Mouse (Mus musculus) embryo, embryonic 11.5 days (tissue): ENCODE measurements around the gene Itm2c.

Experiments used
- DNase-seq: peaks from one replicate; pipeline ENCODE4 v3.0.0-alpha.2; 2012; ENCODE audit warnings: low read depth, low spot score

The Itm2c gene

DNA sequence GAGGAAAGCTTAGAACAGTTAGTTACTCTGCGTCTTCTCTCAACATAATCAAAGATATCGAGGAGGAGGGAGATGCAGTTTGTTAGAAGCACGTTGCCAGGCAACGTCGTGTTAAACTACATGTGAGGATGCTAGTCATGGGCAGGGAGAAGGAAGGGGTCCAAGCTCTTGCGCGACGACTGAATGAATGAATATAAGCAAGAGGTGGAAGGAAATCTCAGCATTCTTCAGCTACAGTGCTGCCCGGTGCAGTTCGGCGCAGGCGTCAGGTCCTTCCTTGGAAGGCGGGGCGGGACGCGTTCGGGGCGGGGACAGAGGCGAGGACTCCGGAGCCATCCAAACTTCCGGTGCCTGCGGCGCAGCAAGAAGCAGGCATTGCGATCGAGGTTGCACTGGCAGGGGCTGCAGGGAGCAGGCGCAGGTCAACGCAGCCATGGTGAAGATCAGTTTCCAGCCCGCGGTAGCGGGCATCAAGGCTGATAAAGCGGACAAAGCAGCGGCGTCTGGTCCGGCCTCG lies at the start of gene Itm2c:
TSS of gene Itm2c (plus strand) at position 51 of the 517 bp plus-strand sequence.
- peak; percentile 79 for DNase-seq

DNA sequence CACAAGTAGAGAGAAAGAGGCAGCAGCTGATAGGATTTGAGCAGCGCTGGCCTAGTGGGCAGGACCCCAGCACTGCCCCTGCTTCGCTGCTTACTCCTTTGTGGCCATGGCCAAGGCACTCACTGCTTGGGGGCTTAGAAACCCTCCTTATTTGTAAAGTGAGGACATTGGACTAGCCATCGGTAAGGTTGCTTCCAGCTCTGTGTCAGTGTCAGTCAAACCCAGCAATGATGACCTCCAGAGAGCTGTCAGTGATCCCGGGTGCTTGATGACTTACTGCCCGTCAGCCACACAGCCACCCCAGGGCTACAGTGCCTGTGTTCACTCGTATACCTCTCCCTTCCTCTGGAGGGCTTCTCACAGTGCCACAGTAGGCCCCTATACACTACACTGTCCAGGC lies 49.1 kb upstream of the Itm2c start:
- DNase-seq, result no peak

DNA sequence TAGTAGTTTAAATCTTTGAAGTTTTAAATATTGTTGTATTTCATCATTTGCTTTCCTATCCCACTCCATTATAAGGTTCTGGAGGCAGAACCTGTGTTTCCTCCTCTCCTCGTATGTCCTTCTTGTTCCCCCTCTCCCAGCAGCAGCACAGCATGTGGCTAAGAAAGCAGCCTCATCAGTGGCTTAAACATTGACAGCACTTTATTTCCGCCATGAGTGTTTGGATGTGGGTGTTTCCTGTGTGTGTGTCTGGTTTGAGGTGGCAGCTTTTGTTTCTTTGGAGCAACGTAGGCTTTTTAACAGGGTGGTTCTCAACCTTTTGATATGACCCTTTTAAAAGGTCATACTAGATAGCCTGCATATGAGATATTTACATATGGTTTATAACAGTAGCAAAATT lies 48.6 kb upstream of the Itm2c start:
- no peak for DNase-seq

DNA sequence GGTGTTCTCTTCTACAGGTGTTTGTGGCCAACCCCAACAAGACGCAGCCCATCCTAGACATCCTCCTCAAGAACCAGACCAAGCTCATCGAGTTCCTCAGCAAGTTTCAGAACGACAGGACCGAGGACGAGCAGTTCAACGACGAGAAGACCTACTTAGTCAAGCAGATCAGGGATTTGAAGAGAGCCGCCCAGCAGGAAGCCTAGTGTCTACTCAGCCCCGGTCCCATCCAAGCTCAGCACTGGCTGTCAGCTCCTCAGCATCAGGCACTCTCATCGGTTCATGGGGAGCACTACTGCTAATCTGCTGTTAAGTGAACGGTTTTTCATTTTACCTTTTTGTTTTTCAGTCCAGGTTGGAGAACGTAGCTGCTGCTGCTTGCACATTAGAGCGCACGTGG lies 45.1 kb upstream of the Itm2c start:
- no peak for DNase-seq

DNA sequence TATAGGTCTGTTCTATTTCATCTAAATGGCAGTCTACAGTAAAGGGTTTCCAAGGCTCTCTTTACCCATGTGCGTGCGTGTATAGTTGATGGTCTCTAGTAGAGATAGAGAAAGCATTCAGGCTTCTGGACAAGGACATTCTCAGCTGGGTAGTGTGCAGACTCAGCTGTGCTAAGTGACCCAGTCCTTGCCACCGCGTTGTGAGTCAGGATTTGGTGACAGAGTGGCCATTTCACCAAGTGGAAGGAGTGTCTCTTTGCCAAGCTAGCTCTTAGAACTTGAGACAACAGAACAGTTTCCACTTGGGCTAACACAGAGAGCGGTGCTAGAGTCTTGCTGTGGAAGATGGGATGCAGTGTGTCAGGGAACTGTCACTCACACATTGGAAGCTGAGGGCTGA lies 43.2 kb upstream of the Itm2c start:
- no peak for DNase-seq

DNA sequence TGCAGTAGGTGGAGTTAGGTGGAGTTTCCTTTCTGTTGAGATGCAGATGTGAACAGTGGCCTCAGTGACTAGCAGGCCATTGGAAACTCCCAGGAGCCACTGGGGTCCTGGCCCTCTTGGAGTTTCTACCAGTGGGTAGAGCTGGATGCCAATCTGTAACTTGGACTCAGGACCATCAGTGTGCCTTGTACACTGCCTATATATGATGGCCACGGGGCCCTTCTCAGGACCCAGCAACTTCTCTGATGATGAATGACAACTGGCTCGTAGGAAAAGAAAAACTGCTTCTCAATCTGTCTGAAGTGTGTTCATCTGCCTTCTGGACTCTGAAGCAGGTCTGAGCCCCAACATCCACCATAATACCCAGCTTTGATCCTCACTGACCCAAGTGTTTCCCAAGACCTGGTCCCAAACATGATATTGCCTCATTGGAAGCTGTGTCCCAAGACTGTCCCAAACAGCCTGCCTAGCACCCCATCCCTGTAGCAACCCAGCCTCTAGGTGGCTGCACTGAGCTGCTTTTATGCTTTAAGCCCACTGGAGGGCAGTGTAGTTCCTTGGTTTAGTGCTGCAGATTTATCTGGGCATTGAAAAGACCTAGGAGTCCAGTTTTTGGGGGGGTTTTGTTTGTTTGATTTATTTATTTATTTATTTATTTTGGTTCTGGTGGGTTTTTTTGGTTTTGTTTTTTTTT lies 40.9 kb upstream of the Itm2c start:
- DNase-seq, result peak; percentile 62

DNA sequence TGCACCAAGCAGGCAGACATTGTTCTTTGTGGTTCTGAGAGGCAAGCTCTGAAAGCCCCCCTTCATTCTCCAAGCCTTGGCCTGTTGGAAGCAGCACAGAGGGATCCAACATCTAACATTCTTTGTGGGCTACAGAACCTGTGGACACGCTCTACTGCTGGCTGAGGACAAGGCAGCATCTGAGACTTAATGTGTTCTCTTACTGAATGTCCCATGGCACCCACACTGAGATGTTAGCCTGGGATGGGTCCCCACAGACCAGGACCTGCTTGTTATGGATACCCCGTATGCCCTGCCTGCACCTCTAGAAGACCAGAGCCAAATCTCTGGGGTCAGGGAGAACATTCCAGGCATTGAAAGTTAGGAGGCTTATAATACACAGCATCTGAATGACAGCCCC lies 40.2 kb upstream of the Itm2c start:
- DNase-seq, result no peak

DNA sequence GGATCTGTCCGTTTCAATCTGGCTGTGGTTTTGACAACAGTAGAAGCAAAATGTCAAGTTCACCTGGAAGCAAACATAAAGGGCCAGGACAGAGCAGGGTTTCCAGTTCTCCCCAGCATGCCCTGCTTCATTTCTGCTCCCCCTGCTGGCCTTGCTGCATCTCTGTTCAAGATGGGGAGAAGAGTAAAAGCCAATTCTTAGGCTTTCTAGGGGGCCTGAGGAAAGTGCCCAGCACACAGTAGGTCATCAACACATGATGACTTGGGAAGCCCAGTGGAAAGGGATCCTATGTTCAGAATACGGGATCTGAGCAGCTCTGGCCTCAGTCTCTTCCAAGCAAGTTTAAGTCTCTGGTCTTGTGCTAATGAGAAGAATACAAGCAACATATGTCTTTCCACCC lies 39.6 kb upstream of the Itm2c start:
- no peak for DNase-seq

DNA sequence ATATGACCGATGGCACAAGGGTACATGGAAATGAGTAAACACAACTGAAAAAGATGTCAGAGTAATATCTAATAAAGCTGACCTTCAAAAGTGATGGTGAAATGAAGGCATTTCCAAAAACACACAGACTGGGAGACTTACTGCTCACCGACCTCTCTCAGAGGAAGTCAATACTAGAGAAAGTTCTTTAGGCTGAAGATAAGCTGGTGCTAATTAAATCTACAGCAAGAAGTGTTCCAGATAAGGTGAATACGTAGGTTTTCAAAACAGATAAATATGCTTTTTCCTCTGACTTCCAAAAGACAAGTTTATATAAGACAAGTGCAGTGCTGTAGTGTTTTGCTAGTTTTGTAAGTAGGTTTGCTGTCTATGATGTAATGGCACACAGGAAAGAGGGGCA lies 37.8 kb upstream of the Itm2c start:
- no peak for DNase-seq

DNA sequence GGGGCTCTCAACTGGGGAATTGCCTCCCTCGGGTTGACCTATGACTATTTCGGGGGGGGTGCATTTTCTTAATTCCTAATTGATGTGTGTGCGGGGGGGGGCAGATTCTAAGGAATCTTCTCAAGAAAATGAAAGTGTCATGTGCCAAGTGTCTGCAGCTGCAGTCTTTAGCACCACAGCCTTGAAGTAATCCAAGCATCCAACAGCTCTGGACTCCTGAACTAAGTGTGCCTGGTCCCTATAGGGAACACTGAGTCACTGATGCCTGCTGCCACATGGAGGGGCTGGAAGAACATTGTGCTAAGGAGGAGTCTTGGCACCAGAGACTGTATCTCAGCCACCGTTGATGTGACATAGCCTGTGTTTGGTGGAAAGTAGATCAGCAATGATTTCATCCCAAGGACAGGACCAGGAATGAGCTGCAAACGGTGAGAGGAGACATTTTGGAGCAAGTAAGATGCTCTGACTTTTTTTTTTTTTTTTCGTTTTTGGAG lies 36.8 kb upstream of the Itm2c start:
- no peak for DNase-seq

DNA sequence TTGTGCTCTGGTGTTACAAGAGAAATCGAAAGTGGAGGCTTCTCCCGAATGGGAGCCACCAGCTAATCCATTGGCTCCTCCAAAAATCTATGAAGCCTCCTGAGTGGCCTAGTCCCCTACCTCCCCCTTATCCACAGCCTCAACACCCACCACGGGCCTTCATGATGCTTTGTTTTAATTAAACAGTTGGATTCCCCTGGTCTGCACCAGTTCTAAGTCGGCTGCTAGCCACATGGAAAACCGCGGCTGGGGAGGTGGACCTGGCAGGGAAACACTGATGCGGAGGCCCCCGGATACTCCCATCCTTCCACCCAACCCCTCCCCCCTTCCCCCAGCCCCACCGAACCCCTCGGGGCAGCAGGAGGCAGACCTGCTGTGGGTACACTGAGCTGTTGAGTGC lies 29.7 kb upstream of the Itm2c start:
- DNase-seq, result no peak

DNA sequence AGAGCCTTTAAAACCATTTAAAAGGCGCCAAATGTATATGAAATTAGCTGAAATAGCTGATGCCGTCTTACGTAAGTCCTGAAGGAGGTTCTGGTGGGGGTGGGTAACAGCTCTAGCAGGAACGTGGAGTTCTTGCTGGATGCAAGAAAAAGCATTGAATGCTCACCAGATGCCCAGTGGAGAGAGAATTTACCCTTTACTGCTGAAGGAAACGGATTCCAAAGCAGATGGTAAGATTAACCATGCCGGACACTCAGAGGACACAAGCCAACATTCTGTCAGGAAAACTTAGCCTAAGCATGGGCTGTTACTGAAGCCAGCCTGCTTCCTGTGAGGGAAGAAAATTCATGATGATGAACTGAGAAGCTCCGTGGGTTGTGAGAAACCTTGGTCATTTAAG lies 24.1 kb upstream of the Itm2c start:
- no peak for DNase-seq

DNA sequence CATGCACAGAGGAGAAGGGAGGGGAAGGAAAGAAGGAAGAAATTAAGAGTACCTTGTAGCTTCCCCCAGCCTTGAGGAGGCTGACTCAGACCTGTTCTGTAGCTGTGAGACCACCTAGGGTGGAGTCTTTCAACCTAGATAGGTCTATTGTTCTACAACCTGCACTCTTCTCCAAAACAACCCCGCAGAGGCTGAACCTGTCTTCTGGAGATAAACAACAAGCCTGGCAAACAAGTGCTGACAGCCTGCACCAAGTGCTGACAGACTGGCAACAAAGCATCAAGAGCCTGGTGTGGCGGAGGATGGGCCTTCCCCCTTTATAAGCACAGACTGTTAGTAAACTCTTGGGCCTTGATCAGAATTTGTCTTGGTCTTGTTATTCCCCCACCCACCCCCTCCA lies 23.5 kb upstream of the Itm2c start:
- no peak for DNase-seq

DNA sequence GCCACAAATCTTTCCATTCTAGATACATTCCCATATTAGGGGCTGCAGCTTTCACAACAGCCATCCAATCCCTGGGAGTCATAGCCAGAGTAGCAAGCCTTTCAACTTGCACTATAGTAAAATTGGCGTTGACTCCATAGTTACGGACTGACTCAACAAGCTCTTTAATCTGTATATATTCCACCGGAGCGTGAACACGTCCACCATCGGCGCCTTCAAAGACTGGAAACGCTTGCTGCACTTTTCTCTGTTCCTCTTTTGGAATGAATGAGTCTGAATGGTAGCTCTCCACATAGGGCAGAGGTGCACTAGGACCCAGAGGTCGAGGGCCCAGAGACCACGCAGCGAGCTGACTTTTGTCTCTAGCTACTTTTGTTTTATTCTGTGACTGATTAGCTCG lies 12.1 kb upstream of the Itm2c start:
- DNase-seq, result no peak

DNA sequence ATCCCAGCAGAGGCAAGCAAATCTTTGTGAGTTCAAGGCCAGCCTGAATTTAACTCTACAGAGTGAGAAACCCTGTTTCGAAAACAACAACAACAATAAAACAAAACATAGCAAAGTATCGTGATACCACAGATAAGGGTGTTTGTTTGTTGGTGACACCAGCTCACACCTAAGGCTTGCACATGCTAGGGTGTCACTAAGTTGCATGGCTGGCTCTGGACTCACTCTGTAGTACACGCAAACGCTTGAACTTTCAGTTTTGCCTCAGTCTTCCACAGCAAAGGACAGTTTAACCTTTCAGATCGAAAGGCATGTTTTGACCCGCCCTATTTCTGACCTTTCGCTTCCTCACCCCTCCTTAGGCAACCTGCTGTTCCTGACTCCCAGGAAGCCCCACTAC lies 6.9 kb upstream of the Itm2c start:
- no peak for DNase-seq

DNA sequence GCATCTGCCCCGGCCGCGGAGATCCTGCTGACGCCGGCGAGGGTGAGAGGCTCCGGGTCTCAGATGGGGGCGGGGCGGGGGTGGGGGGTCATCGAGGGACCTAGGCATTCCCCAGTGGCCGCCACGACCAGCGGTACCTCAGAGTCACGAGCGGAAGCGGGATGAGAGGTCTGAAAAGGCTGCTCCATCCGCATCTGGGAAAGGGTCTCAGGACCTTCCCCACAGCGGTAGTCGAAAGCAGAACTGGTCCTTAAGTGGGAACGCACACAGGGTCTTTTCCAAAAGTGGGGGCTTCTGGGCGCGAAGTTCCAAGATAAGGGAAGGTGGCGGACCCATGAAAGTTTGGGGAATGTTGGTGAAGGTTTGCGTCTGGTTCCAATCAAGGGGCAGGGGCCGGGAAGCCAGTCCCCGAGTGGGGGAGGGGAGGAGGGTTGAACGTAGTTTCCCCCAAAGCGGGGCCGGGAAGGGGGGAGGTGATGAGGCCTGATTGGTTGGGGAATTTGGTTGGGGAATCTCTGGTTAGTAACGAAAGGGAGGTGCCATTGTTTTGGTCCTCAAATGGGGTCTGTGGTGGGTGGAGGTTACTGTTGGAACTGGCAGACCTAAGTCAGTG lies 773 bp downstream of the Itm2c start:
- peak; percentile 69 for DNase-seq

DNA sequence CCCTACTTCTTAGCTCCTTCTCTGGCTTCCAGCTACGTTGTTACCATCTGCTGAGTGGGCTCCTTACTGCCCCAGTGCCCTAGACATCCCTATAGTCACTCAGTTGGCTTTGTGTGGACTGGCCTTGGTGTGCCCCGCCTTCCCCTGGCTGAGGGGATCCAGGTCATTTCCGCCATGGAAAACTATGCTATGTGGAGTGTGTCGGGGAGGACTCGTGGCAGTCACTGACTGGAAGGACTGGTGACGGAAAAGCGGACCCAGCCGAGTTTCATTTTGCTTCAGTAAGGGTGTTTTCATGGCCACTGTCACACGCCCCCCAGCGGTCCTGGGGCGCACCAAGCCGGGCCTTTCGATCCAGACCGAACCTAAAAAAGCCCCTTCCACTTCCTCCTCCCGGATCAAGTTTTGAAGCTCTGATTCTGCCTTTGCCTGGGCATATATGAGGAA lies 1.3 kb downstream of the Itm2c start:
- no peak for DNase-seq

DNA sequence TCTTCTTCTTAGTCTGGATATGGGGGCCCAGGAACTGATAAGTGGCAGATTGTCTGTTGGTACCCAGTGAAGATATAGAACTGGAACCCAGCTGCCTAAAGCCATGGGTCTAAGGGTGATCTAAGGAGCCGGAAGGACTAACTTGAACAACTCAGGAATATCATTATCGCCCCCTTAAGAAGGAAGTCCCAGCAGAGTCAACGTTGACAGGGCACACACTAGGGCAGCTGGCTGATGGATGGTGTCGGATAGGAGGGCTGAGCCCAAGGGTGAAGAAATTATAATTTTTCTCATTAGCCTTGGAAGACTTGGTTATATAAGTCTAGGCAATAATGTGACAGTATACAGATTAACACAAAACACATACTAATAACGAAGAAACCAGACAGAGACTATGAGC lies 2.0 kb downstream of the Itm2c start:
- no peak for DNase-seq

DNA sequence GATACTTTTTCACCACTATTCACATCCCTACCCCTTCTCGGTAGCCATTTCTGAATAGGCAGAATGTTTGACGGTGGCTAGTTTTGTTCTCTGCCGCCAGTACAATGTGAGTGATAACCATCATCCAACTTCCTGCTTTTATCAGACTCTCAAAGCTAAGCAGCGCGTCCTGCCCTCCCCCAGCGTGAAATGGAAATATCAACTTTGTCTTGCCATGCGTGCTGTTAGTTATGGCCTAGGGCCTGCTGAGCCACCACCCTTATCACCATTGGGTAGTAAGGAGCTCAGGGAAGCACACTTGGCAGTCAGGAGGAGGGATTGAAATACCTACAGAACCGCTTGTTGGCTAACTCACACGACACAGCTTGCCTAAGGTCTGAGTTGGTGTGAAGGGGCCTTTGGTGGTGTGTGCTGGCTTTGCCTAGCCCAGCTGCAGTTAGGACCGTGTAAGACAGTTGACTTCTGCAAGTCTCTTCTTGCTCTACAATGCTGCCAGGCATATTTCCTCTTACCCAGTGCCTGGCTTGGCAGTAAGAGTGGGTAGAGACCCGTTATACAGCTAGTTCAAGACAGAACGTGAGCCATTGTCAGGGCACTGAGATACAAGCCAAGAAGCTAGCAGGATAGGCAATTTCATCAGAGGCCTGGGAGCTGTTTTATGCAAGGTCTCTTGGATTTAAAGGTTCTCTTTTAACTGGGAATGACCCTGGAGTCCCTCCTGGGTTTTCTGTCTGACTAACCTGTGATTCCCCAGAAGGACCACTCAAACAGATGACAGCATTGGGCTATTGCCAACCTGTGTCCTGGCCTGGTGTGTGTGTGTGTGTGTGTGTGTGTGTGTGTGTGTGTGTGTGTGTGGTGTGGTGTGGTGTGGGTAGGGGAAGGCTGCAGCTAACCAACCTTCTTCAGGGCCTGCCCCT lies 3.0 kb downstream of the Itm2c start:
- DNase-seq, result no peak

DNA sequence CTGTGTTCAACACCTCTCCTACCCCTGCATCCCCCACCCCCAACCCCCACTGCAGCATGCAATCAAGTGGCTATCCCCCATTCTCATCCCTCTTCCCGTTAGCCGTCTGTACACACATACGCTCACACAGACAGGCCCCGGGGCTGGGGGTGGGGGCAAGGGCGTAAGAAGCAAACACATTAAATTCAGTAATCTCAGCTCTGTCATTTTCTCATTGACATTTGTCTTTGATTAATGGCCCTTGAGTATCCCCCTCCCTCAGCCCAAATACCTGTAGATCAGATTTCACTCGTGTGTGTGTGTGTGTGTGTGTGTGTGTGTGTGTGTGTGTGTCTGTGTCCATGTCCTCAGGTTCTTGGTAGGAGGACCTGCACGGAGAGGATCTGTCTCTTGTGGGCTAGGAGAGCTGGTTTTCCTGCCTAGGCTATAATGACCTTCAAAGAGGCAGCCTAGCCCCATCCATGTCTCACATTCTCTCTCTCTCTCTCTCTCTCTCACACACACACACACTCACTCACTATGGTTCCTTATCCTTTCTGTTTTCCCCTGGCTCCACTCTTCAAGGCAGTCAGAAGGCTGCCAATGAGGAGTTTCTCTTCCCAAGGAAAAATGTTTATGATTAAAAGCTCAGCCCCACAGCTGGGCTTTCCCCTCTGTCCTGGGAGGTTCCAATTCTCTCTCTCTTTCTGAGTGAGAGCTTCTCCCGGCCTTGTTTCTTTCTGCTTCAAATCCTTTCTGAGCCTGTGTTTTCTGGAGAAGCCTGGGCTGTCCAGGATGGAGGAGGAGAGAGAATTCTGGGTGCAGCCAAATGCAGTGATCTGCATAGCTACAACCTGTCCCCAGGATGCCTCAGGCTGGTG lies 4.0 kb downstream of the Itm2c start:
- no peak for DNase-seq

DNA sequence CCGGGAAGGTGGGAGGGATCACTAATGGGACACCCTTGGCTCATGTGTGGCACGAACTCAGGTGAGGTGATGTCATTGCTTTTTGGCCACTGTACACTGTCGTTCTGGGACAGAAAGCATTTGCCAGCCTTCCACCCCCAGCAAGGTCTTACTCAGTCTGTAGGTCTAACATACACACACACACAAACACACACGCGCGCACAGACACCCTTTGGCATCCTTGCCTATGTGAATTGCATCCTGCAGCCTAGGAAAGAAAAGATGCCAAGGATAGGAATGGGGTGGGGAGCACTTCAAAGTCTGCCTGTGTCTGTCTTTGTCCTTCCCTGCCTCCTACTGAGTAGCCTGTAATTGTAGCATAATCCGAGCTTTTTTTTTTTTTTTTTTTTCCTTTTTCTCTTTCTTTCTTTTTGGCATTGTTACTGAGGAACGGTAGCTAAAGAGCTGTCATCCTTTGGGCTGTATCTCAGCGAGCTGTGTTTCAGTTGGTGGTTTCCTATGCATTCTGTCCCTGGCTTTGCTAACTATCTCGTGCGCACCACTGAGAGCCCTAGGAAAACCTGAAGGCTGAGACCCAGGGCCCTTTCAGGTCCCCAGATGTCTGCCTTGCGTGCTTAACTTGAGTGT lies 4.8 kb downstream of the Itm2c start:
- no peak for DNase-seq
